Mouse (Mus musculus) testis, adult 2 months (tissue): ENCODE results near the gene Btnl1. TPM values are rescaled to one million over a fixed set of nuclear protein-coding genes. Genes with fewer than 3 reads are reported as not detected.

ENCODE experiments used
- H3K27ac ChIP-seq: fragments of 200-500 bp; 2 replicates; pipeline ENCODE4 v1.5.1; 2012; ENCODE audit warnings: low read depth, low read length; ENCODE audit not compliant: control insufficient read depth, insufficient read depth
- H3K27me3 ChIP-seq: fragments of 200-500 bp; 2 replicates; pipeline ENCODE4 v1.6.1; 2012; ENCODE audit warnings: mild to moderate bottlenecking, low read length, moderate library complexity; ENCODE audit not compliant: control insufficient read depth, insufficient read depth
- H3K36me3 ChIP-seq: fragments of 200-500 bp; 2 replicates; pipeline ENCODE4 v1.6.1; 2012; ENCODE audit warnings: mild to moderate bottlenecking, low read length; ENCODE audit not compliant: control insufficient read depth, insufficient read depth
- H3K4me1 ChIP-seq: fragments of 200-500 bp; 2 replicates; pipeline ENCODE4 v1.6.1; 2012; ENCODE audit warnings: low read length; ENCODE audit not compliant: control insufficient read depth, insufficient read depth
- H3K4me3 ChIP-seq: fragments of 200-500 bp; 2 replicates; pipeline ENCODE4 v1.5.1; 2012; ENCODE audit warnings: low read depth, mild to moderate bottlenecking, low read length, moderate library complexity, mixed read lengths; ENCODE audit not compliant: control insufficient read depth
- CTCF ChIP-seq: fragments of 200-500 bp; IDR thresholded peaks from 2 replicates; pipeline ENCODE4 v1.5.1; 2012; ENCODE audit warnings: low read depth, mild to moderate bottlenecking, inconsistent platforms, low read length, moderate library complexity; ENCODE audit not compliant: control insufficient read depth, insufficient read depth, insufficient replicate concordance
- POLR2A ChIP-seq: fragments of 200-500 bp; IDR thresholded peaks from 2 replicates; pipeline ENCODE4 v1.6.1; 2012; ENCODE audit warnings: low read depth, mild to moderate bottlenecking, inconsistent platforms, low read length, moderate library complexity; ENCODE audit not compliant: control insufficient read depth
- polyA plus RNA-seq: library from polyadenylated mRNA; depleted of rRNA; stranded (reverse); fragments of >200 nt; gene quantifications from 2 replicates; pipeline ENCODE4 v1.2.3, GENCODE M21; 2012

Btnl1 gene
- polyA plus RNA-seq, 1 experiment: 0.15 TPM

DNA sequence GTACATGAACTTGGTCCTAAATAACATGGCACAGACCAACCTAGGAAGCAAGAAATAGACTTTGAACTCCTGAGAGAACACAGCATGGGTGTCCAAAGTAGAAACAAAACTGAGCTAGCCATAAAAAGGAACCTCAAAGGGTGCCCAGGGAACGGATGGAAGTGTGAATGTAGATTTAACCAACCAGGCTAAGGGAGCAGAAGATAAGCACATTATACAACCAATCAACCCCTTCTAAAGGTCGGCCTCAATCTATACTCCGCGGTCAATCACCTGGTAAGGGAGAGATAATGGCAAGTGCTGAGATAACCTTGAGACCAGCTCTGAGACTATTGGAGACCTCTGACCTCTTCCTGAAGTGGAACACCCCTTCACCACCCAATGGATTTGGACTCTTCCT lies 6.4 kb upstream of the Btnl1 start:
- Histone ChIP-seq H3K4me3 (no peak overlapping the region), H3K36me3 (no peaks in the 10 kb centered on the region), H3K27me3 (no peaks in the 10 kb centered on the region), H3K27ac (no peak overlapping the region), H3K4me1 (no peaks in the 10 kb centered on the region)
- no peak for TF ChIP-seq POLR2A
- TF ChIP-seq CTCF: no peak

DNA sequence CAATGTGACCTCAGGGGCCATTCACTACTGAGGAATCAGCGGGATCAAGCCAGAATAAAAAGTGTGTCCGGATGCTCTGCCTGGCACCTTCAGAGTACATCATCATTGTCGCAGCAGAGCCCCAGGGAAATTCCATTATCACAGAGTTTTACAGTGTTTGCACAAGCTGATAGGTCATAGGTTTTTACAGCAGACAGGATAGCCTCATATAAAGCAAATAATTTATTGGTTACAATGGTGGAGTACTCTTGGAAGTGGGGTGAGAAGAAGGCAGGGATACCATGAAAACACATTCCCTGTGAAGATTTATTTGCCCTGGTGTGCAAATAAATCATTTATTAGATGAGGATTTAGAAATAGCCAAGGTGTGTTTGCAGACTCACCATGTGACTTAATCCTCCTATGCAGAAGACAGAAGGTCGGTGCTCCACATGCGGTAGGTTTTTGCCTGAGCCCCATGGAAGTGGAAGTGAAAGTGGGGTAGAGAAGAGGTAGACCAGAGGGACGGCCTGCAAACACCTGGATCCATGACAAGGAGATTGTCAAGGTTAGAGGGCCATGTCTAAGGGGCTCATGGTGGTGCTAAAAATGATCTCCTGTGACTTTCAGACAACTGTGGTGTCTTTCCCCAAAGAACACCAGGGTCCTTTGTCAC lies 3.8 kb upstream of the Btnl1 start:
- TF ChIP-seq CTCF (no peak), POLR2A (no peak)
- Histone ChIP-seq H3K4me3 (no peak overlapping the region), H3K36me3 (no peaks in the 10 kb centered on the region), H3K27ac (no peak overlapping the region), H3K4me1 (no peaks in the 10 kb centered on the region), H3K27me3 (no peaks in the 10 kb centered on the region)

DNA sequence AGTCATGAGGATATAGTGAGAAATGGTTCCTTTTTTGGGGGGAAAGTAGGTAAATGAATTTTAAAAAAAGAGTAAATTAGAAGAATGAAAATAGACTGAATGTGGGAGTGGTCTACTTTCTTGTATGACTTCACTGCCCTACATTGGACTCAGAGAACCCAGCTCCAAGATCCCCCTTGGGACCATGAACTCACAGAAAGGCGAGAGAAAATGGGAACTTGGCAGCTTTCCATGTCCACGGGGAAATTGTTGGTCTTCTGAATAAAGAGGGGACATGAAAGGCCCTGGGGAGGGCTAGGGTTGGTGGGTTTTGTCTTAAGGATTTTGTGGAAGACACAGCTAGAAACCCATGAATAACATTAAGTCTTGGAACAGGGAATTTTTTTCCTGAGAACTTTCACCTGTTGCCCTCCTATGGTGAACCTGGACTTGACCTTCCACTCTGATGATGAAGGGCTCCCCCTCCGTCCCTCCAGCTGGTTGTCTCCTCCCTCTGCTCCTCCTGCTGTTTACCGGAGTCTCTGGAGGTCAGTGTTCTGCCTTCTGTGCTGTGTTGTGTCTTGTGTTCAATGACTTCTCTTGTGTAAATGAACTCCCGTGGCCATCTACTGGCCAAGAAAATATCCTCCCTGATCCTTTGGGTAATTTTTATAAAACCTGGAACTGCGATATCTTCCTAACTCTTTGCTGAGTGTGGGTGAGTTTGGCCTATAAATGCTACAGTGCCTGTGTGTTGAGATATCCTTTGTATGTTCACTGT lies 698 bp downstream of the Btnl1 start:
- H3K36me3 ChIP-seq: no peaks in the 10 kb centered on the region
- no peak overlapping the region for H3K4me3 ChIP-seq
- TF ChIP-seq POLR2A (no peak), CTCF (no peak)
- H3K27me3 ChIP-seq: no peaks in the 10 kb centered on the region
- H3K27ac ChIP-seq: no peak overlapping the region
- H3K4me1 ChIP-seq: no peaks in the 10 kb centered on the region

DNA sequence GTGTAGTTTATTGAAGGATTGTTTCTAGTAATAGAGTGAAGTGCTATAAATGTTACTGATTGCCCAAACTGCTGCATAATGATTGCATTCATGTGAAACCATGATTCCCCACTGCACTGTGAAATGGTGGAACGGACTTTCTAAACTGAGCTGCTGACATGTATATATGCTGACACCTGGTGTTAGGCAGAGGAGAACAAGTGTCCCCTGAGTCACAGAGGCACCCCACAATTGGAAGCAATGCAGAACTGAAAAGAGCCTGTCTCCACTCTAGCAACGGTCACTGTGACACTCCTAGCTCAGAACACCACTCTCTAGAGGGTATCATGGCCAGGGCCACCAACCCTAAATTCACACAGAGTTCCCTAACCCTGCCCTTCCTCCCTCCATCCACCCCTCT lies 1.8 kb downstream of the Btnl1 start:
- Histone ChIP-seq H3K27ac (no peak overlapping the region), H3K4me1 (no peaks in the 10 kb centered on the region), H3K27me3 (no peaks in the 10 kb centered on the region), H3K4me3 (no peak overlapping the region), H3K36me3 (no peaks in the 10 kb centered on the region)
- TF ChIP-seq POLR2A (no peak), CTCF (no peak)

DNA sequence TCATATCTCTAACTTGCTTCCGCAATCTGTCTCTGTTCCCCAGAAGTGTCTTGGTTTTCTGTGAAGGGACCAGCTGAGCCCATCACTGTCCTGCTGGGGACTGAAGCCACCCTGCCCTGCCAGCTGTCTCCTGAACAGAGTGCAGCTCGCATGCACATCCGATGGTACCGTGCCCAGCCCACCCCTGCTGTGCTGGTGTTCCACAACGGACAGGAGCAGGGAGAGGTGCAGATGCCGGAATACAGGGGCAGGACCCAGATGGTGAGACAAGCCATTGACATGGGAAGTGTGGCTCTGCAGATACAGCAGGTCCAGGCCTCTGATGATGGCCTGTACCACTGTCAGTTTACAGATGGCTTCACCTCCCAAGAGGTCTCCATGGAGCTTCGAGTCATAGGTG lies 2.5 kb downstream of the Btnl1 start:
- no peaks in the 10 kb centered on the region for H3K36me3 ChIP-seq
- TF ChIP-seq POLR2A (no peak), CTCF (0 out of 2 replicates have a peak, but pooled peaks have one; percentile 4)
- no peaks in the 10 kb centered on the region for H3K27me3 ChIP-seq
- no peak overlapping the region for H3K4me3 ChIP-seq
- no peak overlapping the region for H3K27ac ChIP-seq
- no peaks in the 10 kb centered on the region for H3K4me1 ChIP-seq

DNA sequence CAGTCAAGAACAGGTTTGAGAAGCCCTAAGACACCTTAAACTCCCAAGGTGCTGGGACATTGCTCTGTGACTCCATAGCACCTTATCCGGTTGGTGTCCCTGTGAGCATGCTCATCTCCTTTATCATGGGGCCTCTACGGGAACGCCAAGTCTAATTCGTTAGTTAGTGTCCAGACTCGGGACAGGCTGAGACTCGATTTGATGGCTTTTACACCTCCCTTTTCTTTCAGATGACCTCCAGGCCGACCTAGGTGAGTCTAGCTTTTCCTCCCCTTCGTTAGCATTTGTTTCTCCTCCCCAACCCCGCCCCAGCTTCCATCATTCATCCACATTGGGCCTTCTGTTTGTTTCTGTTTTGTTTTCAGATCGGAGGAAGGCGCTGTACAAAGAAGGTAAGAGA lies 4.9 kb downstream of the Btnl1 start:
- Histone ChIP-seq H3K27me3 (no peaks in the 10 kb centered on the region), H3K36me3 (no peaks in the 10 kb centered on the region), H3K4me1 (no peaks in the 10 kb centered on the region), H3K4me3 (no peak overlapping the region), H3K27ac (no peak overlapping the region)
- no peak for TF ChIP-seq CTCF
- TF ChIP-seq POLR2A: no peak

DNA sequence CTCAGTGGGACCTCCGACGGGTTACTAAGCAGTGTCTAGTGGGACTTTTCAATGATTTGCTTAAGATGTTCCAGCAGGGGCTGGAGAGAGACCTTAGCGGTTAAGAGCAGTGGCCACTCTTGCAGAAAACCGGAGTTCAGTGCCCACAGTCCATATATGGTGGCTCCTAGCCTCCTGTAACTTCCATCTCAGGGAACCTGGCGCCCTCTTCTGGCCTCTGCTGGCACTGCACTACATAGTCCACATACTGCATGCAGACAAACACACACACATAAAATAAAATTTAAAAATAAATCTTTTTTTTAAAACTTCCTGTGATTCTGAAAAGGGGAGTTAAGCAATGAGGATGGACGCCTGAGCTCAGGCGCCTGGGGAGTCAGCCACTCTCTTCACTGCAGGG lies 6.3 kb downstream of the Btnl1 start:
- Histone ChIP-seq H3K27me3 (no peaks in the 10 kb centered on the region), H3K27ac (no peak overlapping the region), H3K36me3 (no peaks in the 10 kb centered on the region), H3K4me3 (no peak overlapping the region), H3K4me1 (no peaks in the 10 kb centered on the region)
- peak; percentile 77; the same call in 1 of the 2 replicates for TF ChIP-seq CTCF
- TF ChIP-seq POLR2A: no peak
